In genomic region chr11:85842596-85843346, GRCm38 (mm10) we compare ENCODE assay signal across 8 mouse cellular contexts. TPM values are rescaled to one million over a fixed set of nuclear protein-coding genes. Genes with fewer than 3 reads are reported as not detected.
DNase-seq lines count a peak whose midpoint lies in the region; ATAC-seq and TF ChIP-seq lines count a peak whose summit lies in the region.

No protein-coding gene starts in this region.

- H3K9ac ChIP-seq in ES-Bruce4 (ENCODE audit: low read depth, poor library complexity, severe bottlenecking) = peak overlapping the region; percentile 29; the same call in 1 of the 2 replicates
- no peak overlapping the region for H3K9ac ChIP-seq in liver, embryonic 11.5 days (ENCODE audit: low read depth, low read length)
- no peak overlapping the region for H3K9ac ChIP-seq in stomach, embryonic 14.5 days (replicated peaks; ENCODE audit: low read depth, low read length)

- no peaks in the 10 kb centered on the region for H3K36me3 ChIP-seq in ES-Bruce4 (ENCODE audit: control insufficient read depth, insufficient read depth, low read length, poor library complexity, severe bottlenecking)
- no peaks in the 10 kb centered on the region for H3K36me3 ChIP-seq in liver, embryonic 11.5 days (ENCODE audit: control insufficient read depth, insufficient read depth, low read length)
- 0 out of 2 replicates have a peak, but pooled peaks cover 5% of the 10 kb centered on the region for H3K36me3 ChIP-seq in stomach, embryonic 14.5 days (ENCODE audit: control insufficient read depth, insufficient read depth, low read length)

- peak overlapping the region; percentile 8 for H3K4me3 ChIP-seq in ES-Bruce4 (ENCODE audit: low read depth, low read length)
- H3K4me3 ChIP-seq in liver, embryonic 11.5 days (ENCODE audit: low read depth, low read length) = peak overlapping the region; percentile 56
- peak overlapping the region; percentile 47 for H3K4me3 ChIP-seq in stomach, embryonic 14.5 days (ENCODE audit: low read depth, low read length)

- no peaks in the 10 kb centered on the region for H3K9me3 ChIP-seq in ES-Bruce4 (replicated peaks; ENCODE audit: control insufficient read depth, insufficient read depth, low read length, poor library complexity, severe bottlenecking)
- H3K9me3 ChIP-seq in liver, embryonic 11.5 days (ENCODE audit: control insufficient read depth, low read length) = no peaks in the 10 kb centered on the region
- H3K9me3 ChIP-seq in stomach, embryonic 14.5 days (ENCODE audit: control insufficient read depth, low read depth, low read length) = no peaks in the 10 kb centered on the region

- 8% methylated on average over 24 of the region's 24 CpGs for WGBS in liver, embryonic 11.5 days
- WGBS in stomach, embryonic 14.5 days = 12% methylated on average over 24 of the region's 24 CpGs

- DNase-seq in embryo, embryonic 9.5 days (ENCODE audit: extremely low spot score) = peak; percentile 39
- DNase-seq in embryo, embryonic 11 days = no peak
- peak; percentile 13 for DNase-seq in heart, postnatal 4 days
- no peak for DNase-seq in liver, embryonic 11.5 days (ENCODE audit: low spot score)
- DNase-seq in layer of hippocampus, adult 9-10 months (ENCODE audit: low spot score) = no peak
- no peak for DNase-seq in left cerebral cortex, adult 18-20 months (ENCODE audit: low spot score in 2 of 2)

- H3K4me2 ChIP-seq in liver, embryonic 11.5 days = peak overlapping the region; percentile 81
- peak overlapping the region; percentile 76 for H3K4me2 ChIP-seq in stomach, embryonic 14.5 days (replicated peaks; ENCODE audit: low read depth, low read length)

- no peak for TF ChIP-seq POLR2A in ES-Bruce4 (IDR thresholded peaks at IDR 0.05; ENCODE audit: insufficient read depth, low read length)

- no peak for ATAC-seq in liver, embryonic 11.5 days (replicated peaks; ENCODE audit: low FRiP score)
- ATAC-seq in stomach, embryonic 14.5 days (ENCODE audit: insufficient number of reproducible peaks, insufficient read depth, low FRiP score, low read depth) = no peak

- no peaks in the 10 kb centered on the region for H3K4me1 ChIP-seq in ES-Bruce4 (ENCODE audit: control insufficient read depth, insufficient read depth, low read length)
- H3K4me1 ChIP-seq in liver, embryonic 11.5 days (replicated peaks; ENCODE audit: control insufficient read depth, insufficient read depth, low read length) = peaks cover 17% of the 10 kb centered on the region
- peaks cover 14% of the 10 kb centered on the region for H3K4me1 ChIP-seq in stomach, embryonic 14.5 days (ENCODE audit: control insufficient read depth, insufficient read depth, low read length)

- no peak overlapping the region for H3K27ac ChIP-seq in ES-Bruce4 (ENCODE audit: insufficient read depth, low read length)
- no peak overlapping the region for H3K27ac ChIP-seq in liver, embryonic 11.5 days (ENCODE audit: low read depth, low read length)
- peak overlapping the region; percentile 35; the same call in 1 of the 2 replicates for H3K27ac ChIP-seq in stomach, embryonic 14.5 days (ENCODE audit: low read length)

- peaks cover 39% of the 10 kb centered on the region for H3K27me3 ChIP-seq in ES-Bruce4 (ENCODE audit: control insufficient read depth, insufficient read depth, low read length, poor library complexity, severe bottlenecking)
- H3K27me3 ChIP-seq in liver, embryonic 11.5 days (replicated peaks; ENCODE audit: control insufficient read depth, insufficient read depth, low read length) = peaks cover 92% of the 10 kb centered on the region
- peaks cover 23% of the 10 kb centered on the region for H3K27me3 ChIP-seq in stomach, embryonic 14.5 days (ENCODE audit: control insufficient read depth, insufficient read depth, low read length)

- no peak for TF ChIP-seq EP300 in ES-Bruce4 (IDR thresholded peaks at IDR 0.05; ENCODE audit: insufficient read depth, low read depth, low read length)

- TF ChIP-seq CTCF in ES-Bruce4 (IDR thresholded peaks at IDR 0.05; ENCODE audit: low read depth, low read length) = no peak

RNA-seq across cellular contexts. Expression of gene Gm11444, which starts 7.4 kb away (rescaled TPM):
- not detected in 2 replicates for polyA plus RNA-seq in ES-Bruce4 (2011; ENCODE audit: insufficient read depth, insufficient read length, low read depth, missing spikeins)
- total RNA-seq in heart, postnatal 4 days (2021) = not detected
- polyA plus RNA-seq in liver, embryonic 11.5 days (2014; fragmentation: Nextera tagmentation; extraction: Ambion mirVana) = not detected in 2 replicates
- polyA plus RNA-seq in stomach, embryonic 14.5 days (2014; fragmentation: Nextera tagmentation; extraction: Ambion mirVana) = not detected in 2 replicates
- not detected for total RNA-seq in left cerebral cortex, adult 18-20 months (2021)

RNA-seq across cellular contexts. Expression of gene Tbx2, which starts 10.4 kb away (rescaled TPM):
- polyA plus RNA-seq in ES-Bruce4 (2011; ENCODE audit: insufficient read depth, insufficient read length, low read depth, missing spikeins) = 0.16 and 0.24 TPM in 2 replicates
- 10 to 100 TPM; 11.3 to 11.5 TPM for total RNA-seq in heart, postnatal 4 days (2021)
- 2.7 and 3.2 TPM in 2 replicates for polyA plus RNA-seq in liver, embryonic 11.5 days (2014; fragmentation: Nextera tagmentation; extraction: Ambion mirVana)
- 5.8 and 6.8 TPM in 2 replicates for polyA plus RNA-seq in stomach, embryonic 14.5 days (2014; fragmentation: Nextera tagmentation; extraction: Ambion mirVana)
- 1 to 10 TPM; 1.3 to 1.5 TPM for total RNA-seq in left cerebral cortex, adult 18-20 months (2021)

RNA-seq across cellular contexts. Expression of gene Tbx4, which starts 43.5 kb away (rescaled TPM):
- 0.62 and 0.69 TPM in 2 replicates for polyA plus RNA-seq in ES-Bruce4 (2011; ENCODE audit: insufficient read depth, insufficient read length, low read depth, missing spikeins)
- under 1 TPM in 1 of 2 experiments, not detected in 1; 0.09 TPM for total RNA-seq in heart, postnatal 4 days (2021)
- 0.79 and 0.86 TPM in 2 replicates for polyA plus RNA-seq in liver, embryonic 11.5 days (2014; fragmentation: Nextera tagmentation; extraction: Ambion mirVana)
- not detected in 2 replicates for polyA plus RNA-seq in stomach, embryonic 14.5 days (2014; fragmentation: Nextera tagmentation; extraction: Ambion mirVana)
- total RNA-seq in left cerebral cortex, adult 18-20 months (2021) = under 1 TPM in 1 of 2 experiments, not detected in 1; 0.14 TPM

Comparison
In these comparisons a context has a peak if more than half of its experiments do, and no peak if none do; other contexts are left out.
1. DNase-seq: peak in embryo, embryonic 9.5 days (single experiment) and heart, postnatal 4 days (single experiment); none in embryo, embryonic 11 days (single experiment), liver, embryonic 11.5 days (single experiment), layer of hippocampus, adult 9-10 months (single experiment) and left cerebral cortex, adult 18-20 months (0 of 2).
2. Peak in every context shown above with its lines, with median percentiles within 50 percentile points of each other: H3K4me3 ChIP-seq.